28 mouse cellular contexts compared by ENCODE assay signal in genomic region chr3:97058704-97059103, GRCm38 (mm10).
"Had no signal": no experiment of that assay in that cellular context is flagged by ENCODE, and none has a peak within 500 bp of the region (broad histone marks: within the 10 kb centered on the region; RNA-seq: fewer than 3 reads in every experiment).

No protein-coding gene starts in this region.

- H3K9ac ChIP-seq: embryonic facial prominence, embryonic 12.5 days; embryonic facial prominence, embryonic 13.5 days; embryonic facial prominence, embryonic 15.5 days; forebrain, embryonic 12.5 days; forebrain, embryonic 13.5 days; forebrain, embryonic 15.5 days; forebrain, postnatal 0 days had no signal

- H3K4me2 ChIP-seq: embryonic facial prominence, embryonic 12.5 days; embryonic facial prominence, embryonic 13.5 days; embryonic facial prominence, embryonic 15.5 days; forebrain, embryonic 12.5 days; forebrain, embryonic 13.5 days; forebrain, embryonic 15.5 days had no signal

- DNase-seq: cerebellum, adult 2 months; cerebellum, adult 8-10 months; cerebellum, adult 9-10 months; cerebellum, adult 9-11 months; cerebellum, postnatal 10 days; cerebellum, postnatal 14 days; cerebellum, postnatal 25 days; cerebellum, postnatal 36 days; embryo, embryonic 11 days; forebrain, postnatal 0 days; gastrocnemius, adult 2 months; gastrocnemius, postnatal 10 days; gastrocnemius, postnatal 14 days; gastrocnemius, postnatal 25 days; gastrocnemius, postnatal 36 days; heart, adult 11 months; heart, adult 18-20 months had no signal

- ATAC-seq: forebrain, embryonic 13.5 days; forebrain, embryonic 14.5 days; forebrain, embryonic 15.5 days; forebrain, embryonic 16.5 days; forebrain, postnatal 0 days had no signal

- H3K4me3 ChIP-seq: embryonic facial prominence, embryonic 10.5 days; embryonic facial prominence, embryonic 12.5 days; embryonic facial prominence, embryonic 13.5 days; embryonic facial prominence, embryonic 15.5 days; erythroblast, embryonic 14.5 days; forebrain, embryonic 10.5 days; forebrain, embryonic 12.5 days; forebrain, embryonic 13.5 days; forebrain, embryonic 15.5 days; gastrocnemius, adult 2 months had no signal

- H3K27me3 ChIP-seq: embryonic facial prominence, embryonic 12.5 days; embryonic facial prominence, embryonic 13.5 days; embryonic facial prominence, embryonic 15.5 days; forebrain, embryonic 12.5 days; forebrain, embryonic 13.5 days; forebrain, embryonic 15.5 days had no signal

- H3K9me3 ChIP-seq: embryonic facial prominence, embryonic 10.5 days; embryonic facial prominence, embryonic 12.5 days; embryonic facial prominence, embryonic 13.5 days; embryonic facial prominence, embryonic 15.5 days; forebrain, embryonic 10.5 days; forebrain, embryonic 12.5 days; forebrain, embryonic 13.5 days; forebrain, embryonic 15.5 days had no signal

- H3K36me3 ChIP-seq: embryonic facial prominence, embryonic 10.5 days; embryonic facial prominence, embryonic 12.5 days; embryonic facial prominence, embryonic 13.5 days; embryonic facial prominence, embryonic 15.5 days; forebrain, embryonic 10.5 days; forebrain, embryonic 12.5 days; forebrain, embryonic 15.5 days had no signal

- H3K27ac ChIP-seq: embryonic facial prominence, embryonic 10.5 days; embryonic facial prominence, embryonic 12.5 days; embryonic facial prominence, embryonic 13.5 days; embryonic facial prominence, embryonic 15.5 days; forebrain, embryonic 10.5 days; forebrain, embryonic 12.5 days; forebrain, embryonic 13.5 days; forebrain, embryonic 15.5 days; gastrocnemius, adult 2 months had no signal

- H3K4me1 ChIP-seq: embryonic facial prominence, embryonic 12.5 days; embryonic facial prominence, embryonic 13.5 days; embryonic facial prominence, embryonic 15.5 days; forebrain, embryonic 10.5 days; forebrain, embryonic 12.5 days; forebrain, embryonic 13.5 days; forebrain, embryonic 15.5 days had no signal
